Mouse (Mus musculus) skeletal muscle tissue, postnatal 0 days (tissue): ENCODE data around the gene Wtip. TPM values are rescaled to one million over a fixed set of nuclear protein-coding genes. Genes with fewer than 3 reads are reported as not detected.

Experiments used
- polyA plus RNA-seq: library from polyadenylated mRNA; unstranded; fragments of >200 nt; fragmentation: Nextera tagmentation; extraction: Ambion mirVana; gene quantifications from 2 replicates; pipeline ENCODE4 v1.2.1, GENCODE M21; 2015

The Wtip gene
- polyA plus RNA-seq, result 2.7 and 4.0 TPM in 2 replicates

GRCm38 (mm10) chr7:34133117-34133762 lies at the start of gene Wtip:
TSS of gene Wtip (minus strand) at chr7:34133268.

GRCm38 (mm10) chr7:34169454-34169853 lies 36.4 kb upstream of the Wtip start, which contains the start of gene Uba2:
TSS of gene Uba2 (minus strand) at chr7:34169599.

GRCm38 (mm10) chr7:34094911-34095481 lies 38.1 kb downstream of the Wtip start, which contains the start of gene Scgb1b30:
TSS of gene Scgb1b30 (plus strand) at chr7:34095431.

Other genes starting within 250 kb of the Wtip start
- not detected in 2 replicates for gene Scgb2b26, start 188.2 kb downstream of the Wtip start, polyA plus RNA-seq
- not detected in 2 replicates for gene Scgb2b27, start 119.3 kb downstream of the Wtip start, polyA plus RNA-seq
- not detected in 2 replicates for gene Scgb1b27, start 111.8 kb downstream of the Wtip start, polyA plus RNA-seq
- gene Scgb1b30, start 37.8 kb downstream of the Wtip start, polyA plus RNA-seq, result not detected in 2 replicates
- 67.6 and 71.9 TPM in 2 replicates for gene Uba2, start 36.3 kb upstream of the Wtip start, polyA plus RNA-seq
- 44.7 and 48.3 TPM in 2 replicates for gene Pdcd2l, start 63.4 kb upstream of the Wtip start, polyA plus RNA-seq
- gene Gpi1, start 97.1 kb upstream of the Wtip start, polyA plus RNA-seq, result 646 and 684 TPM in 2 replicates
- not detected in 2 replicates for gene Gm6096, start 117.8 kb upstream of the Wtip start, polyA plus RNA-seq
- 24.7 and 25.5 TPM in 2 replicates for gene 4931406P16Rik, start 180.3 kb upstream of the Wtip start, polyA plus RNA-seq